Mouse (Mus musculus) cerebellum, adult 2 months (tissue): ENCODE data around the gene Cntrl. TPM values are rescaled to one million over a fixed set of nuclear protein-coding genes. Genes with fewer than 3 reads are reported as not detected.

ENCODE experiments used
- DNase-seq, 2 experiments: peaks; one replicate each; pipeline ENCODE4 v3.0.0; 2021
- H3K27ac ChIP-seq: fragments of 200-500 bp; 2 replicates; pipeline ENCODE4 v1.5.1; 2012; ENCODE audit warnings: low read length, control low read depth, inconsistent platforms; ENCODE audit not compliant: insufficient read depth
- H3K27me3 ChIP-seq: fragments of 200-500 bp; 2 replicates; pipeline ENCODE4 v1.6.1; 2012; ENCODE audit warnings: inconsistent platforms, mild to moderate bottlenecking, low read length, moderate library complexity; ENCODE audit not compliant: control insufficient read depth, insufficient read depth
- H3K4me1 ChIP-seq: fragments of 200-500 bp; 2 replicates; pipeline ENCODE4 v1.6.1; 2011; ENCODE audit warnings: low read length; ENCODE audit not compliant: control insufficient read depth, insufficient read depth
- H3K4me3 ChIP-seq: fragments of 200-500 bp; replicated peaks from 2 replicates; pipeline ENCODE3; 2011; ENCODE audit warnings: mild to moderate bottlenecking, low read depth, low read length, control low read depth; ENCODE audit not compliant: insufficient read depth
- CTCF ChIP-seq: fragments of 200-500 bp; IDR thresholded peaks from 2 replicates; pipeline ENCODE4 v1.5.1; 2011; ENCODE audit warnings: low read depth, mild to moderate bottlenecking, control low read depth, low read length, moderate library complexity, borderline replicate concordance; ENCODE audit not compliant: insufficient read depth
- POLR2A ChIP-seq: fragments of 200-500 bp; IDR thresholded peaks from 2 replicates; pipeline ENCODE4 v1.6.1; 2011; ENCODE audit warnings: low read length, control low read depth, borderline replicate concordance; ENCODE audit not compliant: insufficient read depth
- WGBS: fragments of 180-500 bp; shearing (Covaris S2); methylation state at CpG from one replicate; pipeline ENCODE4 v1.1.7; 2018; 5-methylcytosine and 5-hydroxymethylcytosine counted together
- polyA plus RNA-seq: library from polyadenylated mRNA; depleted of rRNA; stranded (reverse); fragments of >200 nt; gene quantifications from 2 replicates; pipeline ENCODE4 v1.2.3, GENCODE M21; 2012; rRNA removed

Cntrl gene
- polyA plus RNA-seq: 15.1 and 15.7 TPM in 2 replicates

GRCm38 (mm10) chr2:35109141-35109923, at the start of gene Cntrl:
Cntrl (plus strand) TSS chr2:35109492.
- peak within 1 kb of the TSS; percentile 75 for H3K4me3 ChIP-seq
- under 1% methylated on average over 60 of the region's 62 CpGs for WGBS
- peak; percentile 92 to 96 for DNase-seq
- no peaks in the 10 kb centered on the region for H3K4me1 ChIP-seq
- peak within 1 kb of the TSS; percentile 54 for H3K27ac ChIP-seq
- peak; percentile 35 for TF ChIP-seq POLR2A
- no peak for TF ChIP-seq CTCF
- H3K27me3 ChIP-seq: no peaks in the 10 kb centered on the region

GRCm38 (mm10) chr2:35060256-35060655, 49.0 kb upstream of the Cntrl start:
- 89% methylated on average over 5 of the region's 5 CpGs for WGBS
- TF ChIP-seq CTCF (no peak), POLR2A (no peak)
- no peak overlapping the region for H3K4me3 ChIP-seq

DNA sequence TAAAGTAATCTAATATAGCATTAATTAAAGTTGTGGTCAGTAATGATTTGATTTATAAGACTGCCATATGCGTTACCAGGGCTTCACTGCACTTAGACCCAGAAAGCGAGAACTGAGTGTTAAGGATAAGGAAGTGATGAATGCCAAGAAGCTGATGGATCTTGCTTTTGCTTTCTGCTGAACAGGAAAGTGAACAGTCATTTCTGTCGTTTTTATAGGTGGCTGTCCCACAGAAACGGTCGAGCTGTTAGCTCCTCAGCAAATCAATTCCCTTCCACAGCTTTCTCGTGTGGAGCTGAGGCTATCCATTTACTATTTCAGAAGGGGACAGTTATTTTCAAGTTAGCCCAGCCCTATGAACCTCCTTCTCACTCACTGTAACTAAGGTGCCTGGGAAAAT, 48.4 kb upstream of the Cntrl start:
- WGBS: 76% methylated on average over 6 of the region's 6 CpGs
- no peak overlapping the region for H3K27ac ChIP-seq
- H3K4me1 ChIP-seq: no peaks in the 10 kb centered on the region
- TF ChIP-seq POLR2A (no peak), CTCF (no peak)
- H3K4me3 ChIP-seq: no peak overlapping the region
- DNase-seq: no peak
- no peaks in the 10 kb centered on the region for H3K27me3 ChIP-seq

More at GRCm38 (mm10) chr2:35060256-35060655, 49.0 kb upstream of the Cntrl start:
- Histone ChIP-seq H3K4me1 (no peaks in the 10 kb centered on the region), H3K27me3 (no peaks in the 10 kb centered on the region), H3K27ac (no peak overlapping the region)
- no peak for DNase-seq

DNA sequence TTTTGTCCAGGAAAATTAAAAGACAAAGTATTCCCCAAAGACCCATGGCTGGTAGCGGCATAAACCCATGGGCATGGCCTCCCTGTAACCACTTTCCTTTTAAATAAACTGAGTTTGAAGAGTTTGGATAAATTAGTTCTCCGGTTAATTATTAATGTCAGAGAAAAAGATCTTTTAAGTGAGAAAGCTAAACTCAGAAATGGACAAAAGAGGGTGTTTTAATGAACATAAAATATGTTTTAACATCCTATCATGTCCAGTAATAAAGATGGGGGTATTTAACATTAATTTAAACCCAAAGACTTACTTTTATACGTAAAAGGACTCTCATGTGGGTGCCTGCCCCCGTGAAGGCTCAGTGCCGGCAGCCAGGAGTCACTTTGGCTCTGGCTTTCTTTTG, 48.0 kb upstream of the Cntrl start, which contains the start of gene Hc:
Gene Hc, minus strand, starts transcription at position 101 of the 400 bp plus-strand sequence.
- no peak within 1 kb of the TSS for H3K4me3 ChIP-seq
- no peaks in the 10 kb centered on the region for H3K4me1 ChIP-seq
- no peak within 1 kb of the TSS for H3K27ac ChIP-seq
- no peaks in the 10 kb centered on the region for H3K27me3 ChIP-seq
- WGBS: 85% methylated on average over 5 of the region's 5 CpGs
- DNase-seq: no peak
- TF ChIP-seq CTCF (no peak), POLR2A (no peak)

DNA sequence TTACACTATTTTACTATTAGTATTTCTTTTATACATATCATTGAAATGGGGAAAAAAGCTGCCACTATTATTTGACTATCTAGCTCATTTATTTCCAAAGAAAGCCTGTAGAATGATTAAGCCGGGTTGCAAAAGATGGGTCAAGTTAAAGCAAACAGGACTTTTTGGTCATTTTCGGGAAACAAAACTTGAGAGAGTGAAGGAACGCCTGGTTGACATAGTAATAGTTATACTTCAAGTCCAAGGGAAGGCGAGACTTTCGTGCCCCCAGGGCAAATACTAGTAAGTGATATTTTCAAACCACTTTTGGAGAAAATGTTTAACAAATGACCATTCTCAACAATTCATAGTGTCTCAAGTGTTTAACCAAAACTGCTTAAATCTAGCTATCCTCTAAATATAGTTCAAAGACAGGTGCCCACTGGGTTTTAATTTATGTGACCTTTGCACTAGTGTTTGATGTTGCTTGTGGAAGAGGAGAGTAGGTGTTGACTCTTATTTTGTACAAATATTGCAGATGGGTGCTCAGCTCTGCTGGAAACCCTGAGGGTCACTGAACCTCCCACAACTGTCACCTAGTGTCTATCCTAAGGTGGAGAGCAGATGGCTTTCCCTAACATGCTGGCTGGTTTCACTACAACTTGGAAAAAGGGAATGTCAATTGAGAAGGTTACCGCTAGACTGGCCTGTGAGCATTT, 45.8 kb upstream of the Cntrl start:
- no peak for DNase-seq
- Histone ChIP-seq H3K4me1 (no peaks in the 10 kb centered on the region), H3K27me3 (no peaks in the 10 kb centered on the region), H3K27ac (no peak overlapping the region), H3K4me3 (no peak overlapping the region)
- 95% methylated on average over 6 of the region's 6 CpGs for WGBS
- TF ChIP-seq CTCF (no peak), POLR2A (no peak)

- Histone ChIP-seq H3K27ac (no peak overlapping the region), H3K4me3 (no peak overlapping the region), H3K27me3 (no peaks in the 10 kb centered on the region), H3K4me1 (no peaks in the 10 kb centered on the region)
- WGBS: 91% methylated on average over 13 of the region's 13 CpGs
- DNase-seq: no peak
- TF ChIP-seq CTCF (no peak), POLR2A (no peak)
Measured at GRCm38 (mm10) chr2:35066525-35067082, 42.7 kb upstream of the Cntrl start.

- no peak overlapping the region for H3K4me3 ChIP-seq
- DNase-seq: no peak
- no peaks in the 10 kb centered on the region for H3K27me3 ChIP-seq
- 83% methylated on average over 11 of the region's 11 CpGs for WGBS
- TF ChIP-seq POLR2A: no peak
- TF ChIP-seq CTCF: no peak
- H3K27ac ChIP-seq: no peak overlapping the region
- H3K4me1 ChIP-seq: no peaks in the 10 kb centered on the region
Measured at GRCm38 (mm10) chr2:35067117-35067516, 42.2 kb upstream of the Cntrl start.
